1 mouse cellular context compared by ENCODE assay signal in the genomic region with DNA sequence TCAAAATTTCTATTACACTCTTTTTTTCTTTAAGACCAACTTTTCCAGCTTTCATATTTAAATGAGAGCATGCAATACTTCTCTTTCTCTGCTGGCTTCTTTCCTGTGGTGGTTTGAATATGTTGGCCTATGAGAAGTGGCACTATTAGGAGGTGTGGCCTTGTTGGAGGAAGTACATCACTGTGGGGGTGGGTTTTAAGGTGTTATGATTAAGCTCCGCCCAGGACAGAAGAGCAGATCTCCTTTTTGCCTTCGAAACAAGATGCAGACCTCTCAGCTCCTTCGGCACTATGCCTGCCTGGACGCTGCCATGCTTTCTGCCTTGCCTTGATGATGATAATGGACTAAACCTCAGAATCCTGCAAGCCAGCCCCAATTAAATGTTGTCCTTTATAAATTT.
TF ChIP-seq lines count a peak whose summit lies in the region.

No protein-coding gene starts in this region.

TF ChIP-seq in MEL, 35 proteins besides CTCF, POLR2A, EP300 and RAD21 (continued from another document):
- 0 out of 2 replicates have a peak, but pooled peaks have one; percentile 20 for TF ChIP-seq NELFE (IDR thresholded peaks at IDR 0.05; ENCODE audit: low read depth, low read length)
- TF ChIP-seq GATA1 (IDR thresholded peaks at IDR 0.05; ENCODE audit: low read depth, low read length), result no peak
